Mouse (Mus musculus): ENCODE results near the gene Cherp. TPM values are rescaled to one million over a fixed set of nuclear protein-coding genes. Genes with fewer than 3 reads are reported as not detected.

Cherp gene
- 3.9 TPM for polyA plus RNA-seq (2014; fragmentation: Illumina TruSeq; extraction: RNeasy Lipid Tissue Mini Kit (QIAGEN cat#74804); ENCODE audit: low read depth, low replicate concordance)

GRCm38 (mm10) chr8:72474826-72475546 lies at the start of gene Cherp:
TSS of gene Cherp (minus strand) at chr8:72475226.

GRCm38 (mm10) chr8:72491680-72492621 lies 16.9 kb upstream of the Cherp start, which contains the start of gene Slc35e1:
TSS of gene Slc35e1 (minus strand) at chr8:72492614.

GRCm38 (mm10) chr8:72443338-72443993 lies 31.6 kb downstream of the Cherp start, which contains the start of the genes Calr3 and 1700030K09Rik:
TSS of gene Calr3 (minus strand) at chr8:72443870.
TSS of gene 1700030K09Rik (plus strand) at chr8:72443880.

GRCm38 (mm10) chr8:72421362-72422335 lies 53.4 kb downstream of the Cherp start, which contains the start of gene Eps15l1:
TSS of gene Eps15l1 (minus strand) at chr8:72421460.

Other genes with a start within 250 kb of the Cherp start
- gene Ap1m1, start 235.2 kb downstream of the Cherp start, polyA plus RNA-seq (2014; fragmentation: Illumina TruSeq; extraction: RNeasy Lipid Tissue Mini Kit (QIAGEN cat#74804); ENCODE audit: low read depth, low replicate concordance), result 7.8 TPM
- 1.4 TPM for gene Gm10282, start 170.0 kb downstream of the Cherp start, polyA plus RNA-seq (2014; fragmentation: Illumina TruSeq; extraction: RNeasy Lipid Tissue Mini Kit (QIAGEN cat#74804); ENCODE audit: low read depth, low replicate concordance)
- 8.0 TPM for gene Klf2, start 156.2 kb downstream of the Cherp start, polyA plus RNA-seq (2014; fragmentation: Illumina TruSeq; extraction: RNeasy Lipid Tissue Mini Kit (QIAGEN cat#74804); ENCODE audit: low read depth, low replicate concordance)
- 20.1 TPM for gene Eps15l1, start 53.8 kb downstream of the Cherp start, polyA plus RNA-seq (2014; fragmentation: Illumina TruSeq; extraction: RNeasy Lipid Tissue Mini Kit (QIAGEN cat#74804); ENCODE audit: low read depth, low replicate concordance)
- 2.4 TPM for gene Calr3, start 31.4 kb downstream of the Cherp start, polyA plus RNA-seq (2014; fragmentation: Illumina TruSeq; extraction: RNeasy Lipid Tissue Mini Kit (QIAGEN cat#74804); ENCODE audit: low read depth, low replicate concordance)
- gene 1700030K09Rik, start 31.3 kb downstream of the Cherp start, polyA plus RNA-seq (2014; fragmentation: Illumina TruSeq; extraction: RNeasy Lipid Tissue Mini Kit (QIAGEN cat#74804); ENCODE audit: low read depth, low replicate concordance), result 0.89 TPM
- gene Slc35e1, start 17.4 kb upstream of the Cherp start, polyA plus RNA-seq (2014; fragmentation: Illumina TruSeq; extraction: RNeasy Lipid Tissue Mini Kit (QIAGEN cat#74804); ENCODE audit: low read depth, low replicate concordance), result 24.7 TPM
- gene Med26, start 73.0 kb upstream of the Cherp start, polyA plus RNA-seq (2014; fragmentation: Illumina TruSeq; extraction: RNeasy Lipid Tissue Mini Kit (QIAGEN cat#74804); ENCODE audit: low read depth, low replicate concordance), result 1.0 TPM
- gene Smim7, start 95.9 kb upstream of the Cherp start, polyA plus RNA-seq (2014; fragmentation: Illumina TruSeq; extraction: RNeasy Lipid Tissue Mini Kit (QIAGEN cat#74804); ENCODE audit: low read depth, low replicate concordance), result 58.6 TPM
- gene Tmem38a, start 96.8 kb upstream of the Cherp start, polyA plus RNA-seq (2014; fragmentation: Illumina TruSeq; extraction: RNeasy Lipid Tissue Mini Kit (QIAGEN cat#74804); ENCODE audit: low read depth, low replicate concordance), result 2.9 TPM
- not detected for gene Nwd1, start 171.5 kb upstream of the Cherp start, polyA plus RNA-seq (2014; fragmentation: Illumina TruSeq; extraction: RNeasy Lipid Tissue Mini Kit (QIAGEN cat#74804); ENCODE audit: low read depth, low replicate concordance)
- 6.0 TPM for gene Sin3b, start 248.1 kb upstream of the Cherp start, polyA plus RNA-seq (2014; fragmentation: Illumina TruSeq; extraction: RNeasy Lipid Tissue Mini Kit (QIAGEN cat#74804); ENCODE audit: low read depth, low replicate concordance)